Mouse (Mus musculus) megakaryocyte, embryonic 14.5 days (primary cell): Measurements from ENCODE around the gene Fga.

Experiments used
- FLI1 ChIP-seq: IDR thresholded peaks from 2 replicates; pipeline ENCODE4 v1.6.1; 2012; ENCODE audit warnings: low read length, inconsistent platforms, mixed read lengths
- GATA1 ChIP-seq: IDR thresholded peaks from 3 replicates; pipeline ENCODE4 v1.6.1; 2012; ENCODE audit warnings: mixed read lengths, low read length, inconsistent platforms, borderline replicate concordance

DNA sequence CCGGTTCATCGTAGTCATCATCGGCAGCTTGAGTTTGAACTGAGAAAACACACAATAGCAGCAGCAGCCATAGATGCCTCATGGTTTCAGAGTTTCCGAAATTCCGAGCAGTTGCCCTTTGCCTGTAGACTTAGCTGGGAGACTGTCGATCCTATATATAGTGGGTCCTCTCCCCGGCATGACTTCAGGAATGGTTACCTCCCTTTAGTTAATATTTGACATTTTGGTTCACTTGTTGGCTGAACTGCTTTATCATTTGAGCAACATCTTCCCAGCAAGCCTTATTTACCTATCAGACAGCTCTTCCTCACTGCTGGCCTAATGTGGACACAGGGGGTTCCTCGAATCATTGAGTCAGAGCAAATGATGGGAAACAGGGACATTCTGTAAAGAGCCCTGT, 23.8 kb downstream of the Fga start, which contains the start of gene Fgb:
- TF ChIP-seq GATA1 (no peak), FLI1 (no peak)
